Mouse (Mus musculus) liver, embryonic 14.5 days (tissue): ENCODE measurements around the gene Lmo1.

Experiments
- CTCF ChIP-seq: IDR thresholded peaks from 2 replicates; pipeline ENCODE4 v1.5.1; 2016; ENCODE audit warnings: antibody characterized with exemption, low read depth, control low read depth
- EP300 ChIP-seq: IDR thresholded peaks from 2 replicates; pipeline ENCODE4 v1.6.1; 2016; ENCODE audit warnings: antibody characterized with exemption, low read depth

- TF ChIP-seq CTCF (no peak), EP300 (no peak)
These were observed 78.4 kb downstream of the Lmo1 start for GRCm38 (mm10) chr7:109096618-109097017.
